ENCODE assay signal across 23 mouse cellular contexts in genomic region chr9:69999318-69999717, GRCm38 (mm10). TPM values are rescaled to one million over a fixed set of nuclear protein-coding genes. Genes with fewer than 3 reads are reported as not detected.
DNase-seq lines count a peak whose midpoint lies in the region; ATAC-seq and TF ChIP-seq lines count a peak whose summit lies in the region.
"Had no signal": no experiment of that assay in that cellular context is flagged by ENCODE, and none has a peak within 500 bp of the region (broad histone marks: within the 10 kb centered on the region; RNA-seq: fewer than 3 reads in every experiment).

No protein-coding gene starts in this region.

- H3K4me3 ChIP-seq in forebrain, postnatal 0 days (ENCODE audit: low read depth, low read length): no peak overlapping the region
- H3K4me3 ChIP-seq in forebrain, embryonic 16.5 days (replicated peaks; ENCODE audit: low read length): no peak overlapping the region
- H3K4me3 ChIP-seq in liver, adult 2 months (ENCODE audit: insufficient read depth, low read depth, low read length): no peak overlapping the region
- H3K4me3 ChIP-seq: forebrain, embryonic 15.5 days; heart, embryonic 10.5 days; liver, embryonic 15.5 days; neural tube, embryonic 13.5 days had no signal

- no peak for TF ChIP-seq POLR2A in liver, adult 2 months (IDR thresholded peaks at IDR 0.05; ENCODE audit: extremely low read depth, insufficient read depth, low read length)

- peaks cover 14% of the 10 kb centered on the region; the same call in 1 of the 2 replicates for H3K79me2 ChIP-seq in liver, adult 2 months (ENCODE audit: control insufficient read depth, insufficient read depth, low read length)

- H3K9ac ChIP-seq in forebrain, postnatal 0 days: no peak overlapping the region
- H3K9ac ChIP-seq in forebrain, embryonic 16.5 days (replicated peaks; ENCODE audit: low read depth, low read length): no peak overlapping the region
- no peak overlapping the region for H3K9ac ChIP-seq in liver, adult 2 months (ENCODE audit: low read depth, low read length)
- H3K9ac ChIP-seq: forebrain, embryonic 15.5 days; liver, embryonic 15.5 days; neural tube, embryonic 13.5 days had no signal

- no peaks in the 10 kb centered on the region for H3K27me3 ChIP-seq in forebrain, postnatal 0 days (ENCODE audit: insufficient read depth, low read length)
- no peaks in the 10 kb centered on the region for H3K27me3 ChIP-seq in forebrain, embryonic 16.5 days (replicated peaks; ENCODE audit: control insufficient read depth, insufficient read depth, low read length)
- H3K27me3 ChIP-seq in liver, adult 2 months (ENCODE audit: control insufficient read depth, insufficient read depth, low read length): no peaks in the 10 kb centered on the region
- H3K27me3 ChIP-seq: forebrain, embryonic 15.5 days; liver, embryonic 15.5 days; neural tube, embryonic 13.5 days had no signal

- peaks cover 70% of the 10 kb centered on the region for H3K36me3 ChIP-seq in forebrain, postnatal 0 days (ENCODE audit: insufficient read depth)
- H3K36me3 ChIP-seq in forebrain, embryonic 16.5 days (ENCODE audit: control insufficient read depth, insufficient read depth): peaks cover 60% of the 10 kb centered on the region
- peaks cover 68% of the 10 kb centered on the region for H3K36me3 ChIP-seq in liver, adult 2 months (ENCODE audit: control insufficient read depth, insufficient read depth, low read length)

- WGBS in forebrain, postnatal 0 days: 93% methylated on average over 1 of the region's 1 CpGs
- 87% methylated on average over 1 of the region's 1 CpGs for WGBS in forebrain, embryonic 16.5 days
- 76% methylated on average over 1 of the region's 1 CpGs for WGBS in liver, adult 2 months

- H3K9me3 ChIP-seq in forebrain, postnatal 0 days (ENCODE audit: low read length): no peaks in the 10 kb centered on the region
- no peaks in the 10 kb centered on the region for H3K9me3 ChIP-seq in forebrain, embryonic 16.5 days (ENCODE audit: control insufficient read depth, low read length)
- H3K9me3 ChIP-seq: forebrain, embryonic 15.5 days; heart, embryonic 10.5 days; liver, embryonic 15.5 days; neural tube, embryonic 13.5 days had no signal

- no peak for ATAC-seq in forebrain, postnatal 0 days
- no peak for ATAC-seq in forebrain, embryonic 16.5 days
- ATAC-seq: forebrain, embryonic 15.5 days; inflammation-experienced regulatory T-cells, adult 6 months had no signal

- peak; percentile 23; the same call in 1 of the 2 replicates for TF ChIP-seq CTCF in forebrain, postnatal 0 days (IDR thresholded peaks at IDR 0.05; ENCODE audit: low read depth)
- 0 out of 2 replicates have a peak, but pooled peaks have one; percentile 20 for TF ChIP-seq CTCF in liver, adult 2 months (IDR thresholded peaks at IDR 0.05; ENCODE audit: low read depth, low read length)

- H3K27ac ChIP-seq in forebrain, postnatal 0 days (ENCODE audit: low read depth, low read length): no peak overlapping the region
- H3K27ac ChIP-seq in forebrain, embryonic 16.5 days (ENCODE audit: low read length): no peak overlapping the region
- H3K27ac ChIP-seq in liver, adult 2 months (replicated peaks; ENCODE audit: insufficient read depth, low read depth, low read length): no peak overlapping the region
- H3K27ac ChIP-seq: forebrain, embryonic 15.5 days; heart, embryonic 10.5 days; liver, embryonic 15.5 days; neural tube, embryonic 13.5 days had no signal

- no peak overlapping the region for H3K4me2 ChIP-seq in forebrain, postnatal 0 days (ENCODE audit: low read depth)
- H3K4me2 ChIP-seq in forebrain, embryonic 16.5 days (ENCODE audit: low read length): no peak overlapping the region
- H3K4me2 ChIP-seq: forebrain, embryonic 15.5 days; liver, embryonic 15.5 days; neural tube, embryonic 13.5 days had no signal

- H3K4me1 ChIP-seq in forebrain, postnatal 0 days (ENCODE audit: insufficient read depth): no peaks in the 10 kb centered on the region
- no peaks in the 10 kb centered on the region for H3K4me1 ChIP-seq in forebrain, embryonic 16.5 days (replicated peaks; ENCODE audit: control insufficient read depth, insufficient read depth, low read length)
- H3K4me1 ChIP-seq in liver, adult 2 months (ENCODE audit: control insufficient read depth, insufficient read depth, low read length): peaks cover 21% of the 10 kb centered on the region
- H3K4me1 ChIP-seq: forebrain, embryonic 15.5 days; heart, embryonic 10.5 days; neural tube, embryonic 13.5 days had no signal

- no peak for DNase-seq in forebrain, postnatal 0 days
- DNase-seq in liver, adult 2 months (ENCODE audit: extremely low read depth, low read depth, low spot score): no peak
- DNase-seq in liver: no peak
- peak; percentile 37 for DNase-seq in 416B (ENCODE audit: low read depth)
- DNase-seq in ZHBTc4 (ENCODE audit: low read depth, low spot score): peak; percentile 63
- no peak for DNase-seq in spleen, postnatal 10 days (ENCODE audit: low spot score in 2 of 2)
- DNase-seq in cerebellum, adult 11-12 months: no peak
- DNase-seq: cerebellum, adult 11 months; heart, postnatal 14 days; kidney, postnatal 14 days; thymus, adult 2 months had no signal

RNA-seq across cellular contexts. Expression of gene Bnip2, which starts 10.1 kb away (rescaled TPM):
- total RNA-seq in forebrain, postnatal 0 days (2014; rRNA removed): 69.4 and 75.0 TPM in 2 replicates
- 48.5 and 53.2 TPM in 2 replicates for polyA plus RNA-seq in forebrain, postnatal 0 days (2015; fragmentation: Nextera tagmentation; extraction: Ambion mirVana)
- 102 and 118 TPM in 2 replicates for polyA plus RNA-seq in forebrain, embryonic 16.5 days (2015; fragmentation: Nextera tagmentation; extraction: Ambion mirVana)
- 69.9 and 74.3 TPM in 2 replicates for total RNA-seq in liver, adult 2 months (2014; rRNA removed)
- 12.8 and 13.6 TPM in 2 replicates for polyA plus RNA-seq in liver, adult 2 months (2012; rRNA removed)

RNA-seq across cellular contexts. Expression of gene Gtf2a2, which starts 13.0 kb away (rescaled TPM):
- 139 and 206 TPM in 2 replicates for total RNA-seq in forebrain, postnatal 0 days (2014; rRNA removed)
- polyA plus RNA-seq in forebrain, postnatal 0 days (2015; fragmentation: Nextera tagmentation; extraction: Ambion mirVana): 257 and 317 TPM in 2 replicates
- polyA plus RNA-seq in forebrain, embryonic 16.5 days (2015; fragmentation: Nextera tagmentation; extraction: Ambion mirVana): 206 and 214 TPM in 2 replicates
- 56.2 and 59.4 TPM in 2 replicates for total RNA-seq in liver, adult 2 months (2014; rRNA removed)
- 11.9 and 13.4 TPM in 2 replicates for polyA plus RNA-seq in liver, adult 2 months (2012; rRNA removed)

RNA-seq across cellular contexts. Expression of gene Gcnt3, which starts 38.6 kb away (rescaled TPM):
- not detected in 2 replicates for total RNA-seq in forebrain, postnatal 0 days (2014; rRNA removed)
- polyA plus RNA-seq in forebrain, postnatal 0 days (2015; fragmentation: Nextera tagmentation; extraction: Ambion mirVana): not detected in 2 replicates
- not detected in 2 replicates for polyA plus RNA-seq in forebrain, embryonic 16.5 days (2015; fragmentation: Nextera tagmentation; extraction: Ambion mirVana)
- total RNA-seq in liver, adult 2 months (2014; rRNA removed): 0.07 and 0.09 TPM in 2 replicates
- polyA plus RNA-seq in liver, adult 2 months (2012; rRNA removed): 0.02 TPM in 1 of 2 replicates, not detected in the other
- total RNA-seq: adrenal gland, adult 18-20 months; common myeloid progenitor, adult 5-6 weeks; gastrocnemius, adult 8-10 months; heart, postnatal 14 days; layer of hippocampus, postnatal 10 days; left cerebral cortex, postnatal 25 days; megakaryocyte progenitor cell, adult 5-6 weeks had no signal
- polyA plus RNA-seq: forebrain, embryonic 15.5 days; heart, embryonic 10.5 days; inflammation-experienced regulatory T-cells, adult 6 months; liver, embryonic 15.5 days; neural tube, embryonic 13.5 days; thymus, adult 2 months had no signal

Comparison
In these comparisons a context has a peak if more than half of its experiments do, and no peak if none do; other contexts are left out.
1. DNase-seq: peak in 416B (single experiment) and ZHBTc4 (single experiment); none in forebrain, postnatal 0 days (single experiment), liver, adult 2 months (single experiment), liver (single experiment), spleen, postnatal 10 days (0 of 2) and cerebellum, adult 11-12 months (single experiment).
2. RNA of gene Gtf2a2, which starts 13.0 kb away (polyA plus RNA-seq): 257 to 317 TPM in forebrain, postnatal 0 days and 206 to 214 TPM in forebrain, embryonic 16.5 days; 11.9 to 13.4 TPM in liver, adult 2 months; every median in the first group is over 10 times any median in the second.